In genomic region chr2:151986958-151987357, GRCm38 (mm10) we compare ENCODE assay signal across 28 mouse cellular contexts. TPM values are rescaled to one million over a fixed set of nuclear protein-coding genes. Genes with fewer than 3 reads are reported as not detected.
"Had no signal": no experiment of that assay in that cellular context is flagged by ENCODE, and none has a peak within 500 bp of the region (broad histone marks: within the 10 kb centered on the region; RNA-seq: fewer than 3 reads in every experiment).

No protein-coding gene starts in this region.

- H3K9ac ChIP-seq: limb, embryonic 12.5 days; limb, embryonic 13.5 days; limb, embryonic 15.5 days; liver, embryonic 12.5 days; liver, embryonic 13.5 days; liver, embryonic 14.5 days; liver, embryonic 15.5 days; liver, postnatal 0 days; lung, embryonic 14.5 days; lung, embryonic 15.5 days; midbrain, embryonic 12.5 days; midbrain, embryonic 13.5 days; midbrain, embryonic 15.5 days had no signal

- DNase-seq: left cerebral cortex, postnatal 4 days; liver; liver, embryonic 13.5 days; liver, postnatal 0 days; lung, adult 18-20 months; lung, adult 2 months; lung, embryonic 14.5 days; lung, postnatal 10 days; lung, postnatal 14 days; lung, postnatal 36 days; lung, postnatal 4 days; midbrain, embryonic 14.5 days had no signal

- H3K36me3 ChIP-seq: limb, embryonic 10.5 days; limb, embryonic 12.5 days; limb, embryonic 13.5 days; limb, embryonic 15.5 days; liver, embryonic 12.5 days; liver, embryonic 13.5 days; liver, embryonic 15.5 days; lung, embryonic 15.5 days; midbrain, embryonic 10.5 days; midbrain, embryonic 12.5 days; midbrain, embryonic 13.5 days; midbrain, embryonic 15.5 days had no signal

- H3K9me3 ChIP-seq: limb, embryonic 10.5 days; limb, embryonic 12.5 days; limb, embryonic 13.5 days; limb, embryonic 15.5 days; liver, embryonic 12.5 days; liver, embryonic 13.5 days; liver, embryonic 15.5 days; lung, embryonic 15.5 days; megakaryocyte, embryonic 14.5 days; midbrain, embryonic 10.5 days; midbrain, embryonic 12.5 days; midbrain, embryonic 13.5 days; midbrain, embryonic 15.5 days had no signal

- H3K4me3 ChIP-seq: left cerebral cortex, adult 2 months; limb, embryonic 10.5 days; limb, embryonic 12.5 days; limb, embryonic 13.5 days; limb, embryonic 15.5 days; liver, embryonic 12.5 days; liver, embryonic 13.5 days; liver, embryonic 15.5 days; lung, embryonic 15.5 days; megakaryocyte, embryonic 14.5 days; midbrain, embryonic 10.5 days; midbrain, embryonic 12.5 days; midbrain, embryonic 13.5 days; midbrain, embryonic 15.5 days; myocyte had no signal

- H3K27me3 ChIP-seq: limb, embryonic 15.5 days; lung, embryonic 15.5 days; midbrain, embryonic 12.5 days; midbrain, embryonic 13.5 days; midbrain, embryonic 15.5 days had no signal

- H3K27ac ChIP-seq: left cerebral cortex, adult 2 months; limb, embryonic 10.5 days; limb, embryonic 12.5 days; limb, embryonic 13.5 days; limb, embryonic 15.5 days; liver, embryonic 12.5 days; liver, embryonic 13.5 days; liver, embryonic 14.5 days; liver, embryonic 15.5 days; lung, embryonic 15.5 days; macrophage; midbrain, embryonic 10.5 days; midbrain, embryonic 12.5 days; midbrain, embryonic 13.5 days; midbrain, embryonic 15.5 days had no signal

- H3K4me1 ChIP-seq: liver, embryonic 12.5 days; lung, embryonic 15.5 days; midbrain, embryonic 15.5 days had no signal

RNA-seq across cellular contexts. Expression of gene Slc52a3, which starts 9.4 kb away (rescaled TPM):
- polyA plus RNA-seq: macrophage had no signal
